Mouse (Mus musculus) limb, embryonic 14.5 days (tissue): ENCODE results near the gene Thap8. TPM values are rescaled to one million over a fixed set of nuclear protein-coding genes. Genes with fewer than 3 reads are reported as not detected.
A peak's percentile ranks its signal among the peaks of the same experiment; 100 is the strongest.

Experiments
- ATAC-seq: fragments of 200-750 bp; cut with Nextera tagmentation; 2 replicates; pipeline ENCODE4 v1.8.0; 2017; ENCODE audit warnings: low read depth, moderate number of reproducible peaks, moderate TSS enrichment; ENCODE audit not compliant: low FRiP score
- DNase-seq: peaks from one replicate; pipeline ENCODE4 v3.0.0-alpha.2; 2015; ENCODE audit warnings: low spot score
- H3K27ac ChIP-seq: fragments of 300-500 bp; sonication (generic); replicated peaks from 2 replicates; pipeline ENCODE4 v1.5.1; 2014; ENCODE audit warnings: low read depth, mild to moderate bottlenecking, low read length, moderate library complexity, mixed read lengths
- H3K27me3 ChIP-seq: fragments of 300-500 bp; sonication (generic); 2 replicates; pipeline ENCODE4 v1.6.1; 2014; ENCODE audit warnings: low read length, mixed read lengths; ENCODE audit not compliant: control insufficient read depth, insufficient read depth
- H3K36me3 ChIP-seq: fragments of 300-500 bp; sonication (generic); 2 replicates; pipeline ENCODE4 v1.6.1; 2014; ENCODE audit warnings: mild to moderate bottlenecking, low read length, moderate library complexity, mixed read lengths; ENCODE audit not compliant: control insufficient read depth, insufficient read depth
- H3K4me1 ChIP-seq: fragments of 300-500 bp; sonication (generic); 2 replicates; pipeline ENCODE4 v1.6.1; 2014; ENCODE audit warnings: antibody characterized with exemption, low read length, mixed read lengths; ENCODE audit not compliant: control insufficient read depth, insufficient read depth
- H3K4me2 ChIP-seq: fragments of 300-500 bp; sonication (generic); replicated peaks from 2 replicates; pipeline ENCODE4 v1.6.1; 2014; ENCODE audit warnings: low read depth, mild to moderate bottlenecking, low read length, moderate library complexity; ENCODE audit not compliant: severe bottlenecking
- H3K4me3 ChIP-seq: fragments of 300-500 bp; sonication (generic); replicated peaks from 2 replicates; pipeline ENCODE4 v1.5.1; 2014; ENCODE audit warnings: low read length
- H3K9ac ChIP-seq: fragments of 300-500 bp; sonication (generic); 2 replicates; pipeline ENCODE4 v1.6.1; 2014; ENCODE audit warnings: mild to moderate bottlenecking, low read depth, low read length, moderate library complexity; ENCODE audit not compliant: severe bottlenecking
- H3K9me3 ChIP-seq: fragments of 300-500 bp; sonication (generic); 2 replicates; pipeline ENCODE4 v1.6.1; 2016; ENCODE audit warnings: low read length; ENCODE audit not compliant: control insufficient read depth
- POLR2A ChIP-seq: fragments of 200-500 bp; IDR thresholded peaks from 2 replicates; pipeline ENCODE4 v1.8.0; 2012; ENCODE audit warnings: inconsistent platforms, mild to moderate bottlenecking, moderate library complexity, borderline replicate concordance; ENCODE audit not compliant: insufficient read depth, insufficient read length; ENCODE audit errors: extremely low read depth
- WGBS: fragments of 180-500 bp; shearing (Covaris S2); extraction: QIAGEN DNeasy Blood & Tissue Kit; methylation state at CpG from one replicate; pipeline ENCODE4 v1.1.7; 2014; 5-methylcytosine and 5-hydroxymethylcytosine counted together
- polyA plus RNA-seq, 2 experiments: library from polyadenylated mRNA; depleted of rRNA in 1 of 2; stranded (reverse) in 1 of 2; unstranded in 1 of 2; fragments of >200 nt; fragmentation: Nextera tagmentation in 1 of 2; extraction: Ambion mirVana in 1 of 2; gene quantifications; 2 replicates each; pipeline versions ENCODE4 v1.2.1 to v1.2.3; 2012 to 2014

Gene Thap8
- polyA plus RNA-seq, 2 experiments, result 0.10 TPM; not detected in 1

- no peak overlapping the region for H3K9ac ChIP-seq
- no peaks in the 10 kb centered on the region for H3K4me1 ChIP-seq
- WGBS, result 4% methylated on average over 9 of the region's 9 CpGs
- H3K4me3 ChIP-seq, result no peak overlapping the region
- DNase-seq (peak; percentile 90), ATAC-seq (no peak)
- H3K27me3 ChIP-seq, result peaks cover 6% of the 10 kb centered on the region; the same call in 1 of the 2 replicates
- no peak overlapping the region for H3K4me2 ChIP-seq
- no peaks in the 10 kb centered on the region for H3K36me3 ChIP-seq
- H3K9me3 ChIP-seq, result no peaks in the 10 kb centered on the region
- H3K27ac ChIP-seq, result no peak overlapping the region
- no peak for TF ChIP-seq POLR2A
Observed at GRCm38 (mm10) chr7:30336384-30336783, 56.5 kb downstream of the Thap8 start.

GRCm38 (mm10) chr7:30339432-30340109 lies 59.7 kb downstream of the Thap8 start:
- no peak overlapping the region for H3K27ac ChIP-seq
- no peak for DNase-seq
- WGBS, result 78% methylated on average over 5 of the region's 5 CpGs

More at GRCm38 (mm10) chr7:30339432-30340109, 59.7 kb downstream of the Thap8 start:
- H3K4me3 ChIP-seq, result no peak overlapping the region
- no peaks in the 10 kb centered on the region for H3K9me3 ChIP-seq
- no peak for TF ChIP-seq POLR2A
- H3K4me1 ChIP-seq, result no peaks in the 10 kb centered on the region
- no peak for ATAC-seq
- no peak overlapping the region for H3K9ac ChIP-seq
- peaks cover 6% of the 10 kb centered on the region; the same call in 1 of the 2 replicates for H3K27me3 ChIP-seq
- H3K4me2 ChIP-seq, result no peak overlapping the region
- no peaks in the 10 kb centered on the region for H3K36me3 ChIP-seq

Other genes with a start within 250 kb of the Thap8 start
- gene Zfp14, start 228.7 kb upstream of the Thap8 start, polyA plus RNA-seq (2012; rRNA removed), result 6.5 and 7.3 TPM in 2 replicates
- gene Zfp14, start 228.7 kb upstream of the Thap8 start, polyA plus RNA-seq (2014; fragmentation: Nextera tagmentation; extraction: Ambion mirVana), result 4.9 and 5.4 TPM in 2 replicates
- gene Zfp82, start 207.2 kb upstream of the Thap8 start, polyA plus RNA-seq (2012; rRNA removed), result 3.3 and 3.7 TPM in 2 replicates
- 6.8 and 7.7 TPM in 2 replicates for gene Zfp82, start 207.2 kb upstream of the Thap8 start, polyA plus RNA-seq (2014; fragmentation: Nextera tagmentation; extraction: Ambion mirVana)
- gene Gm26920, start 189.7 kb upstream of the Thap8 start, polyA plus RNA-seq (2012; rRNA removed), result 1.1 and 1.2 TPM in 2 replicates
- 3.5 and 3.6 TPM in 2 replicates for gene Gm26920, start 189.7 kb upstream of the Thap8 start, polyA plus RNA-seq (2014; fragmentation: Nextera tagmentation; extraction: Ambion mirVana)
- gene Zfp566, start 189.6 kb upstream of the Thap8 start, polyA plus RNA-seq (2012; rRNA removed), result 8.0 and 9.3 TPM in 2 replicates
- 11.0 and 13.2 TPM in 2 replicates for gene Zfp566, start 189.6 kb upstream of the Thap8 start, polyA plus RNA-seq (2014; fragmentation: Nextera tagmentation; extraction: Ambion mirVana)
- gene Zfp260, start 185.3 kb upstream of the Thap8 start, polyA plus RNA-seq (2012; rRNA removed), result 53.3 and 63.7 TPM in 2 replicates
- 140 and 159 TPM in 2 replicates for gene Zfp260, start 185.3 kb upstream of the Thap8 start, polyA plus RNA-seq (2014; fragmentation: Nextera tagmentation; extraction: Ambion mirVana)
- gene Zfp382, start 158.2 kb upstream of the Thap8 start, polyA plus RNA-seq (2012; rRNA removed), result 5.8 TPM in 2 replicates
- 5.0 and 5.9 TPM in 2 replicates for gene Zfp382, start 158.2 kb upstream of the Thap8 start, polyA plus RNA-seq (2014; fragmentation: Nextera tagmentation; extraction: Ambion mirVana)
- 66.8 and 93.4 TPM in 2 replicates for gene Zfp146, start 110.3 kb upstream of the Thap8 start, polyA plus RNA-seq (2012; rRNA removed)
- 19.9 and 20.3 TPM in 2 replicates for gene Zfp146, start 110.3 kb upstream of the Thap8 start, polyA plus RNA-seq (2014; fragmentation: Nextera tagmentation; extraction: Ambion mirVana)
- 1.5 and 2.7 TPM in 2 replicates for gene Cox7a1, start 96.0 kb upstream of the Thap8 start, polyA plus RNA-seq (2012; rRNA removed)
- gene Cox7a1, start 96.0 kb upstream of the Thap8 start, polyA plus RNA-seq (2014; fragmentation: Nextera tagmentation; extraction: Ambion mirVana), result 3.3 and 4.5 TPM in 2 replicates
- gene Capns1, start 81.3 kb upstream of the Thap8 start, polyA plus RNA-seq (2012; rRNA removed), result 392 and 597 TPM in 2 replicates
- gene Capns1, start 81.3 kb upstream of the Thap8 start, polyA plus RNA-seq (2014; fragmentation: Nextera tagmentation; extraction: Ambion mirVana), result 116 and 117 TPM in 2 replicates
- gene Polr2i, start 48.1 kb upstream of the Thap8 start, polyA plus RNA-seq (2012; rRNA removed), result 227 and 250 TPM in 2 replicates
- gene Polr2i, start 48.1 kb upstream of the Thap8 start, polyA plus RNA-seq (2014; fragmentation: Nextera tagmentation; extraction: Ambion mirVana), result 180 and 186 TPM in 2 replicates
- 78.9 and 90.3 TPM in 2 replicates for gene Tbcb, start 47.8 kb upstream of the Thap8 start, polyA plus RNA-seq (2012; rRNA removed)
- 168 and 185 TPM in 2 replicates for gene Tbcb, start 47.8 kb upstream of the Thap8 start, polyA plus RNA-seq (2014; fragmentation: Nextera tagmentation; extraction: Ambion mirVana)
- 0.24 and 0.42 TPM in 2 replicates for gene Ovol3, start 44.4 kb upstream of the Thap8 start, polyA plus RNA-seq (2012; rRNA removed)
- 0.29 and 0.72 TPM in 2 replicates for gene Ovol3, start 44.4 kb upstream of the Thap8 start, polyA plus RNA-seq (2014; fragmentation: Nextera tagmentation; extraction: Ambion mirVana)
- 22.9 and 26.4 TPM in 2 replicates for gene Wdr62, start 325 bp downstream of the Thap8 start, polyA plus RNA-seq (2012; rRNA removed)
- gene Wdr62, start 325 bp downstream of the Thap8 start, polyA plus RNA-seq (2014; fragmentation: Nextera tagmentation; extraction: Ambion mirVana), result 7.8 and 8.8 TPM in 2 replicates
- gene Clip3, start 11.6 kb downstream of the Thap8 start, polyA plus RNA-seq (2012; rRNA removed), result 106 and 122 TPM in 2 replicates
- 55.1 and 56.7 TPM in 2 replicates for gene Clip3, start 11.6 kb downstream of the Thap8 start, polyA plus RNA-seq (2014; fragmentation: Nextera tagmentation; extraction: Ambion mirVana)
- gene Alkbh6, start 28.6 kb downstream of the Thap8 start, polyA plus RNA-seq (2012; rRNA removed), result 124 and 169 TPM in 2 replicates
- 79.7 and 86.6 TPM in 2 replicates for gene Alkbh6, start 28.6 kb downstream of the Thap8 start, polyA plus RNA-seq (2014; fragmentation: Nextera tagmentation; extraction: Ambion mirVana)
- gene Syne4, start 34.7 kb downstream of the Thap8 start, polyA plus RNA-seq (2012; rRNA removed), result 141 and 209 TPM in 2 replicates
- gene Syne4, start 34.7 kb downstream of the Thap8 start, polyA plus RNA-seq (2014; fragmentation: Nextera tagmentation; extraction: Ambion mirVana), result 40.3 and 56.2 TPM in 2 replicates
- 0.98 and 1.1 TPM in 2 replicates for gene E130208F15Rik, start 41.6 kb downstream of the Thap8 start, polyA plus RNA-seq (2012; rRNA removed)
- not detected in 2 replicates for gene E130208F15Rik, start 41.6 kb downstream of the Thap8 start, polyA plus RNA-seq (2014; fragmentation: Nextera tagmentation; extraction: Ambion mirVana)
- gene Sdhaf1, start 43.8 kb downstream of the Thap8 start, polyA plus RNA-seq (2012; rRNA removed), result 18.6 and 19.2 TPM in 2 replicates
- 19.7 and 20.7 TPM in 2 replicates for gene Sdhaf1, start 43.8 kb downstream of the Thap8 start, polyA plus RNA-seq (2014; fragmentation: Nextera tagmentation; extraction: Ambion mirVana)
- 11.5 and 17.7 TPM in 2 replicates for gene Lrfn3, start 82.7 kb downstream of the Thap8 start, polyA plus RNA-seq (2012; rRNA removed)
- gene Lrfn3, start 82.7 kb downstream of the Thap8 start, polyA plus RNA-seq (2014; fragmentation: Nextera tagmentation; extraction: Ambion mirVana), result 6.3 and 6.9 TPM in 2 replicates
- 54.2 and 79.2 TPM in 2 replicates for gene Tyrobp, start 133.7 kb downstream of the Thap8 start, polyA plus RNA-seq (2012; rRNA removed)
- 69.8 and 84.7 TPM in 2 replicates for gene Tyrobp, start 133.7 kb downstream of the Thap8 start, polyA plus RNA-seq (2014; fragmentation: Nextera tagmentation; extraction: Ambion mirVana)
- 1.9 and 2.2 TPM in 2 replicates for gene Hcst, start 139.8 kb downstream of the Thap8 start, polyA plus RNA-seq (2012; rRNA removed)
- gene Hcst, start 139.8 kb downstream of the Thap8 start, polyA plus RNA-seq (2014; fragmentation: Nextera tagmentation; extraction: Ambion mirVana), result 0.70 and 3.0 TPM in 2 replicates
- 3.0 and 3.5 TPM in 2 replicates for gene Nfkbid, start 141.6 kb downstream of the Thap8 start, polyA plus RNA-seq (2012; rRNA removed)
- gene Nfkbid, start 141.6 kb downstream of the Thap8 start, polyA plus RNA-seq (2014; fragmentation: Nextera tagmentation; extraction: Ambion mirVana), result 1.7 and 2.2 TPM in 2 replicates
- 41.9 and 55.5 TPM in 2 replicates for gene Aplp1, start 165.4 kb downstream of the Thap8 start, polyA plus RNA-seq (2012; rRNA removed)
- gene Aplp1, start 165.4 kb downstream of the Thap8 start, polyA plus RNA-seq (2014; fragmentation: Nextera tagmentation; extraction: Ambion mirVana), result 31.4 and 37.4 TPM in 2 replicates
- gene Kirrel2, start 177.6 kb downstream of the Thap8 start, polyA plus RNA-seq (2012; rRNA removed), result 0.06 and 0.13 TPM in 2 replicates
- 0.07 TPM in 1 of 2 replicates, not detected in the other for gene Kirrel2, start 177.6 kb downstream of the Thap8 start, polyA plus RNA-seq (2014; fragmentation: Nextera tagmentation; extraction: Ambion mirVana)
- gene Nphs1, start 178.2 kb downstream of the Thap8 start, polyA plus RNA-seq (2012; rRNA removed), result 0.03 and 0.06 TPM in 2 replicates
- gene Nphs1, start 178.2 kb downstream of the Thap8 start, polyA plus RNA-seq (2014; fragmentation: Nextera tagmentation; extraction: Ambion mirVana), result 0.14 and 0.23 TPM in 2 replicates
- 0.04 and 0.11 TPM in 2 replicates for gene Prodh2, start 213.5 kb downstream of the Thap8 start, polyA plus RNA-seq (2012; rRNA removed)
- not detected in 2 replicates for gene Prodh2, start 213.5 kb downstream of the Thap8 start, polyA plus RNA-seq (2014; fragmentation: Nextera tagmentation; extraction: Ambion mirVana)